Comparison of ENCODE assay signal across 8 mouse cellular contexts in genomic region chr1:150540267-150540666, GRCm38 (mm10).
DNase-seq lines count a peak whose midpoint lies in the region; ATAC-seq and TF ChIP-seq lines count a peak whose summit lies in the region.

No protein-coding gene starts in this region.

- H3K36me3 ChIP-seq in heart, embryonic 15.5 days = no peaks in the 10 kb centered on the region
- H3K36me3 ChIP-seq in embryonic facial prominence, embryonic 14.5 days (ENCODE audit: control insufficient read depth, insufficient read depth, low read length) = no peaks in the 10 kb centered on the region
- H3K36me3 ChIP-seq in intestine, postnatal 0 days (ENCODE audit: control insufficient read depth, insufficient read depth) = no peaks in the 10 kb centered on the region
- no peaks in the 10 kb centered on the region for H3K36me3 ChIP-seq in lung, embryonic 16.5 days (ENCODE audit: control insufficient read depth, insufficient read depth, low read length)

- peak; percentile 74; the same call in 1 of the 2 replicates for ATAC-seq in heart, embryonic 15.5 days (replicated peaks; ENCODE audit: insufficient number of reproducible peaks, insufficient read depth, low FRiP score, low read depth)
- ATAC-seq in Patski = no peak
- ATAC-seq in embryonic facial prominence, embryonic 14.5 days (ENCODE audit: low read depth) = peak; percentile 90
- ATAC-seq in intestine, postnatal 0 days = no peak
- ATAC-seq in lung, embryonic 16.5 days (ENCODE audit: low read depth) = peak; percentile 82

- H3K27ac ChIP-seq in heart, embryonic 15.5 days = no peak overlapping the region
- no peak overlapping the region for H3K27ac ChIP-seq in embryonic facial prominence, embryonic 14.5 days (replicated peaks; ENCODE audit: low read depth, low read length)
- no peak overlapping the region for H3K27ac ChIP-seq in intestine, postnatal 0 days (ENCODE audit: low read depth, low read length)
- H3K27ac ChIP-seq in lung, embryonic 16.5 days (ENCODE audit: low read length) = no peak overlapping the region

- 9% methylated on average over 5 of the region's 5 CpGs for WGBS in heart, embryonic 15.5 days
- WGBS in embryonic facial prominence, embryonic 14.5 days = 11% methylated on average over 5 of the region's 5 CpGs
- WGBS in intestine, postnatal 0 days = 8% methylated on average over 5 of the region's 5 CpGs
- 7% methylated on average over 5 of the region's 5 CpGs for WGBS in lung, embryonic 16.5 days

- H3K4me2 ChIP-seq in heart, embryonic 15.5 days = no peak overlapping the region
- no peak overlapping the region for H3K4me2 ChIP-seq in embryonic facial prominence, embryonic 14.5 days (ENCODE audit: low read depth, low read length)
- H3K4me2 ChIP-seq in intestine, postnatal 0 days (replicated peaks; ENCODE audit: low read depth) = no peak overlapping the region
- H3K4me2 ChIP-seq in lung, embryonic 16.5 days (ENCODE audit: low read depth, low read length) = no peak overlapping the region

- peak; percentile 88 for TF ChIP-seq CTCF in Patski (IDR thresholded peaks at IDR 0.05)
- peak; percentile 86 for TF ChIP-seq CTCF in intestine, postnatal 0 days (IDR thresholded peaks at IDR 0.05; ENCODE audit: low read depth)

- H3K27me3 ChIP-seq in heart, embryonic 15.5 days = no peaks in the 10 kb centered on the region
- no peaks in the 10 kb centered on the region for H3K27me3 ChIP-seq in Patski
- no peaks in the 10 kb centered on the region for H3K27me3 ChIP-seq in embryonic facial prominence, embryonic 14.5 days (replicated peaks; ENCODE audit: control insufficient read depth, insufficient read depth, low read length)
- H3K27me3 ChIP-seq in intestine, postnatal 0 days (replicated peaks; ENCODE audit: control insufficient read depth, insufficient read depth, low read length) = no peaks in the 10 kb centered on the region
- no peaks in the 10 kb centered on the region for H3K27me3 ChIP-seq in lung, embryonic 16.5 days (ENCODE audit: control insufficient read depth, insufficient read depth, low read depth, low read length)

- CTCF ChIA-PET in Patski (lab: Charles Lee) = interaction anchor here (0.6 to 3.9 kb wide), 15 partner anchors 12 to 495 kb away, joined by 3 to 18 read pairs (median 4); no protein-coding TSS in a partner anchor

- POLR2A ChIA-PET in Patski (lab: Charles Lee) = no interaction called here

- in situ Hi-C loops in Patski (cut with MboI; ENCODE audit: low pct_unique_long_range_greater_than_20kb) = no loop called here

- no peak overlapping the region for H3K4me3 ChIP-seq in heart, embryonic 15.5 days
- no peak overlapping the region for H3K4me3 ChIP-seq in embryonic facial prominence, embryonic 14.5 days (ENCODE audit: low read depth, low read length)
- no peak overlapping the region for H3K4me3 ChIP-seq in intestine, postnatal 0 days (ENCODE audit: low read depth, low read length)
- no peak overlapping the region for H3K4me3 ChIP-seq in lung, embryonic 16.5 days (ENCODE audit: low read length)

- H3K9me3 ChIP-seq in heart, embryonic 15.5 days (replicated peaks) = no peaks in the 10 kb centered on the region
- no peaks in the 10 kb centered on the region for H3K9me3 ChIP-seq in embryonic facial prominence, embryonic 14.5 days (ENCODE audit: control insufficient read depth, low read length)
- H3K9me3 ChIP-seq in intestine, postnatal 0 days (ENCODE audit: control insufficient read depth) = no peaks in the 10 kb centered on the region
- H3K9me3 ChIP-seq in lung, embryonic 16.5 days (ENCODE audit: control insufficient read depth, low read length) = no peaks in the 10 kb centered on the region

- H3K4me1 ChIP-seq in heart, embryonic 15.5 days (replicated peaks) = peaks cover 15% of the 10 kb centered on the region
- H3K4me1 ChIP-seq in embryonic facial prominence, embryonic 14.5 days (ENCODE audit: control insufficient read depth, insufficient read depth, low read length) = peaks cover 17% of the 10 kb centered on the region
- H3K4me1 ChIP-seq in intestine, postnatal 0 days (replicated peaks; ENCODE audit: control insufficient read depth, insufficient read depth, low read length) = no peaks in the 10 kb centered on the region
- peaks cover 17% of the 10 kb centered on the region for H3K4me1 ChIP-seq in lung, embryonic 16.5 days (replicated peaks; ENCODE audit: control insufficient read depth, insufficient read depth, low read length)

- no peak for DNase-seq in heart, adult 11 months
- peak; percentile 33 for DNase-seq in Patski (ENCODE audit: low read depth, low spot score)
- DNase-seq in embryonic facial prominence, embryonic 14.5 days (ENCODE audit: low spot score) = peak; percentile 92
- peak; percentile 33 to 47 for DNase-seq in right cerebral cortex, postnatal 10 days (ENCODE audit: low spot score in 2 of 2)
- DNase-seq in testis, postnatal 10 days (ENCODE audit: low spot score) = no peak

- H3K9ac ChIP-seq in heart, embryonic 15.5 days = no peak overlapping the region
- no peak overlapping the region for H3K9ac ChIP-seq in embryonic facial prominence, embryonic 14.5 days (ENCODE audit: low read depth, low read length)
- no peak overlapping the region for H3K9ac ChIP-seq in intestine, postnatal 0 days (ENCODE audit: low read depth, low read length)
- H3K9ac ChIP-seq in lung, embryonic 16.5 days (ENCODE audit: low read length) = no peak overlapping the region

Comparison
In these comparisons a context has a peak if more than half of its experiments do, and no peak if none do; other contexts are left out.
1. ATAC-seq: peak in heart, embryonic 15.5 days (single experiment), embryonic facial prominence, embryonic 14.5 days (single experiment) and lung, embryonic 16.5 days (single experiment); none in Patski (single experiment) and intestine, postnatal 0 days (single experiment).
2. DNase-seq: peak in Patski (single experiment), embryonic facial prominence, embryonic 14.5 days (single experiment) and right cerebral cortex, postnatal 10 days (2 of 2); none in heart, adult 11 months (single experiment) and testis, postnatal 10 days (single experiment).